Mouse (Mus musculus) embryonic facial prominence, embryonic 11.5 days (tissue): Measurements from ENCODE around the gene Spns2. TPM values are rescaled to one million over a fixed set of nuclear protein-coding genes. Genes with fewer than 3 reads are reported as not detected.

Experiments used
- ATAC-seq: fragments of 200-750 bp; cut with Nextera tagmentation; replicated peaks from 2 replicates; pipeline ENCODE4 v1.8.0; 2017; ENCODE audit warnings: low read depth; ENCODE audit not compliant: insufficient number of reproducible peaks, low FRiP score, low TSS enrichment
- DNase-seq: peaks from one replicate; pipeline ENCODE4 v3.0.0-alpha.2; 2015; ENCODE audit warnings: low spot score
- H3K27ac ChIP-seq: fragments of 300-500 bp; sonication (generic); replicated peaks from 2 replicates; pipeline ENCODE4 v1.5.1; 2014; ENCODE audit warnings: mild to moderate bottlenecking, low read depth, low read length, control low read depth
- H3K27me3 ChIP-seq: fragments of 300-500 bp; sonication (generic); 2 replicates; pipeline ENCODE4 v1.6.1; 2014; ENCODE audit warnings: mild to moderate bottlenecking, low read length, moderate library complexity, mixed read lengths; ENCODE audit not compliant: control insufficient read depth, insufficient read depth
- H3K36me3 ChIP-seq: fragments of 300-500 bp; sonication (generic); replicated peaks from 2 replicates; pipeline ENCODE4 v1.6.1; 2014; ENCODE audit warnings: low read depth, mild to moderate bottlenecking, low read length, moderate library complexity, mixed read lengths; ENCODE audit not compliant: control insufficient read depth, insufficient read depth
- H3K4me1 ChIP-seq: fragments of 300-500 bp; sonication (generic); 2 replicates; pipeline ENCODE4 v1.6.1; 2014; ENCODE audit warnings: low read length, mixed read lengths; ENCODE audit not compliant: control insufficient read depth, insufficient read depth
- H3K4me2 ChIP-seq: fragments of 300-500 bp; sonication (generic); 2 replicates; pipeline ENCODE4 v1.6.1; 2014; ENCODE audit warnings: low read depth, mild to moderate bottlenecking, control low read depth, low read length, moderate library complexity
- H3K4me3 ChIP-seq: fragments of 300-500 bp; sonication (generic); 2 replicates; pipeline ENCODE4 v1.5.1; 2014; ENCODE audit warnings: low read depth, low read length, control low read depth
- H3K9ac ChIP-seq: fragments of 300-500 bp; sonication (generic); replicated peaks from 2 replicates; pipeline ENCODE4 v1.6.1; 2014; ENCODE audit warnings: mild to moderate bottlenecking, control low read depth, low read length
- H3K9me3 ChIP-seq: fragments of 300-500 bp; sonication (generic); replicated peaks from 2 replicates; pipeline ENCODE4 v1.6.1; 2016; ENCODE audit warnings: mild to moderate bottlenecking, low read length, inconsistent platforms, mixed read lengths; ENCODE audit not compliant: control insufficient read depth
- WGBS: fragments of 180-500 bp; shearing (Covaris S2); extraction: QIAGEN DNeasy Blood & Tissue Kit; methylation state at CpG from one replicate; pipeline ENCODE4 v1.1.7; 2014; 5-methylcytosine and 5-hydroxymethylcytosine counted together
- polyA plus RNA-seq: library from polyadenylated mRNA; unstranded; fragments of >200 nt; fragmentation: Nextera tagmentation; extraction: Ambion mirVana; gene quantifications from 2 replicates; pipeline ENCODE4 v1.2.1, GENCODE M21; 2014

Spns2 gene
- polyA plus RNA-seq, 1 experiment from 2014 or later, result 3.0 TPM

DNA sequence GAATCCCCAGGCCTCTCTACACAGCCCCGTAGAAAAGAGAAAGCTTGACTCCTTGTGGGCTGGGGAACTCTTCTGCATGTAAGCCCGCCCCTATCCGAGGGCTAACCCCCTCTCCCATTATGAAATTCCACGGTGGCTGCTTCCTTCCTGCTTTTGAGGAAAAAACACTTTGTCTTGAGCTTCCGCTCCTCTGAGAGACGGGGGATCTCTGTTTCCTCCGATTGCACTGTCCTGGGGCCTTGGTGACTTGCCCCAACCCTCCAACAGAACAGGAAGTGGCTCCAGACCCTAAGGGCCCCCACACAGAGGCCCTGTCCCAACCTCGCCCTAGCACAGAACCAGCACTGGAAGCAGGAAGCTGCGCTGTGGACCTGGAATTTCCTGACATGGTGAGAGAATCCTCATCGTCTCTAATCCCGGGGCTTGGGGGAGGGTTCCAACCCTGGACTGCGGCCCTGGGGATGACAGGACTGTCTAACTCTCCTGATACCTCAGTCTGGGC, 31.7 kb downstream of the Spns2 start:
- H3K27ac ChIP-seq, result no peak overlapping the region
- H3K9ac ChIP-seq, result no peak overlapping the region
- no peaks in the 10 kb centered on the region for H3K27me3 ChIP-seq
- H3K4me3 ChIP-seq, result no peak overlapping the region
- ATAC-seq, result no peak
- H3K36me3 ChIP-seq, result no peaks in the 10 kb centered on the region
- 44% methylated on average over 12 of the region's 12 CpGs for WGBS
- no peak overlapping the region for H3K4me2 ChIP-seq
- no peaks in the 10 kb centered on the region for H3K9me3 ChIP-seq
- H3K4me1 ChIP-seq, result no peaks in the 10 kb centered on the region
- no peak for DNase-seq

DNA sequence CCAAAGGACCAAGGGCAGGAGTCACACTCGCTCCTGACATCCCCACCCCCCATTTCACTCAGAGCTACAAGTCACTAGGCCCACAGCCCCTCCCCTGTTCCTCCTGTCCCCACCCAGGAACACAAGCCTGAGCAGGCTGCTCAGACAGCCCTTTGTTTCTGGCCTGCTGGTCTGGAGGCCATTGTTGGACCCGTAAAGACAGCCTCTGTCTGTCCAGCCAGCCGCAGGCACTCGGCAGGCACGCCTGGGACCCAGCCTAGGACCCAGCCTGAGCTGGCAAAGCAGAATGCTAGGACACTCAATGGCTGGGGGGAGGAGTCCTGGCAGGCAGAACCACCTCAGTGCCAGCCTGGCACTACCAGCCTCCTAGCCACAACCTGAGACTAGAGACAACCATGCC, 34.0 kb downstream of the Spns2 start:
- ATAC-seq, result peak; percentile 22; the same call in 1 of the 2 replicates
- no peak for DNase-seq
- no peak overlapping the region for H3K27ac ChIP-seq
- peaks cover 4% of the 10 kb centered on the region; the same call in 1 of the 2 replicates for H3K36me3 ChIP-seq
- 27% methylated on average over 5 of the region's 5 CpGs for WGBS
- H3K4me3 ChIP-seq, result no peak overlapping the region
- no peak overlapping the region for H3K4me2 ChIP-seq
- H3K4me1 ChIP-seq, result no peaks in the 10 kb centered on the region
- no peaks in the 10 kb centered on the region for H3K27me3 ChIP-seq
- H3K9me3 ChIP-seq, result no peaks in the 10 kb centered on the region
- H3K9ac ChIP-seq, result no peak overlapping the region

DNA sequence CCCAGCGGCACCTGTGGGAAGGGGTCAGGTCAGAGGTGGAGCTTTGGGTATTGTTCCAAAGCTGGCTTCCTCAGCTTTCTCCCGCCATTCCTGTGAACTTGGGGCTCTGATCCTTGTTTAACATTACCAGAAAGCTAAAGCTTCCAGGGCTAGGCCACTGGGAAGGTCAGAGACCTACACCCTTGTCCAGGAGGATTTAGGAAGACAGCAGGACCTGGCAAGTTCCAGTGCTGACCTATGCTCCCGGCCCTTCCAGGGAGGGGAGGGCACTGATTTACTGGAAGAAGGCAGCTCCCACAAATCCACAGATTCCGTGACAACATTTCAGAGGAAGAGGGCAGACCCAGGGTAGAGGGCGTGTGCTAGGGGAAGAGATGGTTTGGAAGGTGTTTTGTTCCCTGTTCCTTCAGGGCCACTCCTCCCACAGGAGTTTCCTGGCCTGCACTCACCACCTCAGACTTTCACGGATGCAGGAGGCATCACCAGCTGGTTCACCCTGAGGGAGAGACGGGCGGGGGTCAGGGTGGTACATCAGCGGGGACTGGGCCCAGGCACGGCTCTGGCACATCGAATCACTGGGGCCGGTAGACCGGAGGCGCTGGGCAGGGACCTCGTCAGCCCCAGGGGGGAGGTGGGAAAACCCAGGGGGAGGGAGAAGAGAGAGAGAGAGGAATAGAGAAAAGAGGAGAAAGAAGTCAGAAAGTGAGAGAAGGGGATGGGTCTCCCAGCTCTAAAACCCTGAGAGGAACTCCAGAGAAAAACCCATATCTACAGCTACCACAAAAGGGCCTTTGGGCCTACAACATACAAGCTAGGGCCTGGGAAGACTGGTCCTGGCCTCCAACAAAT, 36.4 kb downstream of the Spns2 start:
- ATAC-seq (no peak), DNase-seq (no peak)
- no peak overlapping the region for H3K4me3 ChIP-seq
- no peaks in the 10 kb centered on the region for H3K27me3 ChIP-seq
- WGBS, result 54% methylated on average over 15 of the region's 15 CpGs
- no peaks in the 10 kb centered on the region for H3K9me3 ChIP-seq
- no peak overlapping the region for H3K9ac ChIP-seq
- H3K27ac ChIP-seq, result no peak overlapping the region
- H3K4me2 ChIP-seq, result no peak overlapping the region
- no peaks in the 10 kb centered on the region for H3K4me1 ChIP-seq
- H3K36me3 ChIP-seq, result peaks cover 18% of the 10 kb centered on the region

DNA sequence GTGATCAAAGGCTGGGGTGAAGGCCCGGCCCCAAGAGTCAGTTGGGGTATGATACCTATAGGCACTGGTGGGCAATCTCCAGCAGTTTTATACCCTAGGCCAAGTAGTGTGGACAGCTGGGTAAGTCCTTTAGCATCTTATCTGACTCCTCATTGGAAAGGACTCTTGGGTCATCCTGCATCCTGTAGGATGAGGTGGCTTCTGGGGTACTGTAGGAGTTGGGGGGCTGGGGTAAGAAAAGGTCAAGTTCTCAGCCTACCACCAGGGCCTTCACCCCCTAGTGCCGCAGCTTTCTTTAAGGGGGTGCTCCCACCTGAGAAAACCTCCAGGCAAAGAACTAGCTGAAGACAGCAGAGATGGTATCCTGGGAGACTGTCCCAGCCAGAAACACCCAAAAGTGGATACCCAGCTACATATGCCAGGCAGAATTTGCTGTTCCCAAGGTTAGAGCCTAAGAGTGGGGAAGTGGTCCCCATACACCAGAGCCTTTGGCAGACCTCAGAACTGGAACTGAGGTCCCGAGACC, 37.5 kb downstream of the Spns2 start:
- H3K4me1 ChIP-seq, result no peaks in the 10 kb centered on the region
- H3K27ac ChIP-seq, result no peak overlapping the region
- WGBS, result 84% methylated on average over 3 of the region's 3 CpGs
- H3K4me3 ChIP-seq, result no peak overlapping the region
- DNase-seq (no peak), ATAC-seq (no peak)
- H3K27me3 ChIP-seq, result no peaks in the 10 kb centered on the region
- no peak overlapping the region for H3K4me2 ChIP-seq
- H3K9ac ChIP-seq, result no peak overlapping the region
- no peaks in the 10 kb centered on the region for H3K9me3 ChIP-seq
- peaks cover 22% of the 10 kb centered on the region for H3K36me3 ChIP-seq

DNA sequence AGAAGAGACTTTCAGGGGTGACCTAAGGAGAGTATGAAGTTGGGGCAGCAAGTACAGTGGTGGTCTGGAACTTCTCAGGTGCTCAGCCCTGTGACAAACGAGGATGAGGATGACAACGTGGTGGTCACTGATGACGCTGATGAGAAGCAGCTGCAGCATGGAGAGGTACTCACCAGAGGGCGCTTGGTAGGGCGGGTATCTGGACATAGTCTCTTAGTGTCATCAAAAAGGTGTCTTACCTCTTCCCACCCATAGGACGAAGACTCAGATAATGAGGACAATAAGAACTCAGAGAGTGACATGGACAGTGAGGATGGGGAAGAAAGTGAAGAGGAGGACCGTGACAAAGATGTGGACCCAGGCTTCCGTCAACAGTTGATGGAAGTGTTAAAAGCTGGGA, 42.2 kb downstream of the Spns2 start:
- no peak overlapping the region for H3K4me2 ChIP-seq
- peaks cover 35% of the 10 kb centered on the region for H3K36me3 ChIP-seq
- no peaks in the 10 kb centered on the region for H3K4me1 ChIP-seq
- WGBS, result 92% methylated on average over 8 of the region's 8 CpGs
- ATAC-seq, result no peak
- H3K9ac ChIP-seq, result no peak overlapping the region
- no peak overlapping the region for H3K4me3 ChIP-seq
- no peaks in the 10 kb centered on the region for H3K9me3 ChIP-seq
- DNase-seq, result no peak
- no peaks in the 10 kb centered on the region for H3K27me3 ChIP-seq
- H3K27ac ChIP-seq, result no peak overlapping the region

DNA sequence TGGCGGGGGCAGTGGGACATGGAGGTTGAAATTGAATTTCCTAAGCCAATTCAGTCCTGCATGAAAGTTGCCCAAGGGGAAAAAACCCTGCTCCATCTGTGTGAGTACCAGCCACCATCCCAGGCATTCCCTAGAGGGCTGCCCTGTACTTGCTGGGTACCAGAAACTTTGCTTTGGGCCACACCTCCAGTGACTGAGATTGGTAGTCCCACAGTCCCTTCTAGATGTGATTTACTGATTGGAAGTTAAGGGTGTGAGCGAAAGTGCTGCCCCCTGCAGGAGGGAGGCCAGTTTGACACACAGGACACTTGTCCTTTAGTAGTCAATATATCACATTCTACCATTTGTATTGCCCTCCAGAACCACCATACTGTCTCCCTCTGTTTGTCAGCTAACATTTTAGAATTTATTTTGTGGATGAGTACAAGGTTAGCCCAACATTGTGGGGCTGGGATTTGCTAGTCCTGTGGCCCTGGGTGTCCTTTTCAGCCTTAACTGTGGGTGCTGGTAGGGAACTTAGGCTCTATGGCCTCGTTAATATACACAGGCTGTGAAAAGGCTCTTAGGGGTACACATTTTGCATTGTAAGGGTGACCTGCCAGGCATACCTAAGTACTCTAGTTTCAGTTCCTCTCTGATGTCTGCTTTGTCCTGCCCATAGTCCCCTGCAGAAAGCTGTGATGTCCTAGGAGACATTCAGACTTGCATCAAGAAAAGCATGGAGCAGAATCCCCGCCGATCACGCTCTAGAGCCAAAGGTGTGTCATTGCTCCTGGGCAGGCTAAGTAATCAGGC, 43.2 kb downstream of the Spns2 start:
- H3K9ac ChIP-seq, result no peak overlapping the region
- no peak overlapping the region for H3K27ac ChIP-seq
- H3K4me1 ChIP-seq, result no peaks in the 10 kb centered on the region; the same call in 1 of the 2 replicates
- WGBS, result 84% methylated on average over 6 of the region's 6 CpGs
- ATAC-seq, result no peak
- peak; percentile 61 for DNase-seq
- no peaks in the 10 kb centered on the region for H3K27me3 ChIP-seq
- peaks cover 35% of the 10 kb centered on the region for H3K36me3 ChIP-seq
- H3K4me3 ChIP-seq, result no peak overlapping the region
- no peaks in the 10 kb centered on the region for H3K9me3 ChIP-seq
- H3K4me2 ChIP-seq, result no peak overlapping the region

DNA sequence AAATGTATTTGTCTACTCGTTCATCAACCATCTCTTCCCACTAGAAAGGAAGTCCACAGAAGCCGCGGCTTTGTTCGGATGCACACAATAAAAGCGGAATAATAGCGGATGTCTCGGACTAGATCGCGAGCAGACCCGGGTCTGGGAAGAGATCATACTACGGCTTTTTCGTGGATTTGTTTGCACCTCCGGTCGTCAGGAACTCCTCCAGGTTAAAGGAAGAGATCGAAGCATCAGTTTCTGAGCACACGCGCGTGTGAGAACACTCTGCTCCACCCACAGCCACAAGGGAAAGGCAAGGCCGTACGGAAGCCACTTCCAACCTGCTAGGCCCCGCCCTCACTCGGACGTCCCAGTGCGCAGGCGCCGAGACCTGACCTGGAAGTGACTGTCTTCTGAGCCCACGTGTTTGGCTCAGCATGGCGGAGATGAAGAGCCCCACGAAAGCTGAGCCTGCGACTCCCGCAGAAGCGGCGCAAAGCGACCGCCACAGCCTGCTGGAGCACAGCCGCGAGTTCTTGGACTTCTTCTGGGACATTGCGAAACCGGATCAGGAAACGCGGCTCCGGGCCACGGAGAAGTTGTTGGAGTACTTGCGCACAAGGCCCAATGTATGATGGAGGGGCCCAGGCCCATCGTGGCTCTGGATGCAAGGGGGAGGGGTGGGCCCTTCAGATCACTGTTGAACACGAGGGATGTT, 48.6 kb downstream of the Spns2 start, which contains the start of gene Mybbp1a:
TSS of gene Mybbp1a (plus strand) at position 391 of the 700 bp plus-strand sequence.
- H3K9me3 ChIP-seq, result no peaks in the 10 kb centered on the region
- H3K27ac ChIP-seq, result peak within 1 kb of the TSS; percentile 53
- DNase-seq, result peak; percentile 98
- H3K4me2 ChIP-seq, result peak within 1 kb of the TSS; percentile 85
- peak within 1 kb of the TSS; percentile 90 for H3K9ac ChIP-seq
- H3K4me1 ChIP-seq, result no peaks in the 10 kb centered on the region; the same call in 1 of the 2 replicates
- ATAC-seq, result peak; percentile 86
- no peaks in the 10 kb centered on the region for H3K27me3 ChIP-seq
- WGBS, result under 1% methylated on average over 46 of the region's 46 CpGs
- H3K4me3 ChIP-seq, result peak within 1 kb of the TSS; percentile 89
- H3K36me3 ChIP-seq, result peaks cover 13% of the 10 kb centered on the region
